In genomic region chr9:102929776-102930175, GRCm38 (mm10) we compare ENCODE assay signal across 16 mouse cellular contexts. TPM values are rescaled to one million over a fixed set of nuclear protein-coding genes. Genes with fewer than 3 reads are reported as not detected.
DNase-seq lines count a peak whose midpoint lies in the region; ATAC-seq and TF ChIP-seq lines count a peak whose summit lies in the region.
"Had no signal": no experiment of that assay in that cellular context is flagged by ENCODE, and none has a peak within 500 bp of the region (broad histone marks: within the 10 kb centered on the region; RNA-seq: fewer than 3 reads in every experiment).

No protein-coding gene starts in this region.

- peak; percentile 60 for DNase-seq in heart, adult 11 months
- no peak for DNase-seq in heart, postnatal 10 days
- no peak for DNase-seq in forebrain, postnatal 0 days
- DNase-seq in hindbrain, postnatal 0 days (ENCODE audit: low spot score), result peak; percentile 44
- peak; percentile 14 for DNase-seq in retina, postnatal 1 day
- no peak for DNase-seq in embryonic facial prominence, embryonic 10.5 days (ENCODE audit: low spot score)
- no peak for DNase-seq in thymus, postnatal 4 days
- DNase-seq in c-Kit-positive CD71-positive TER-119-positive erythroid progenitor cells, embryonic 14.5 days (ENCODE audit: low spot score), result no peak
- DNase-seq: adrenal gland, postnatal 14 days; cerebellum, adult 9-10 months; gastrocnemius, postnatal 10 days; left cerebral cortex, postnatal 4 days; lung, embryonic 14.5 days had no signal

- no peaks in the 10 kb centered on the region for H3K36me3 ChIP-seq in forebrain, postnatal 0 days (ENCODE audit: insufficient read depth)
- H3K36me3 ChIP-seq in hindbrain, postnatal 0 days (ENCODE audit: insufficient read depth, low read length), result no peaks in the 10 kb centered on the region
- H3K36me3 ChIP-seq in embryonic facial prominence, embryonic 10.5 days (replicated peaks), result no peaks in the 10 kb centered on the region
- H3K36me3 ChIP-seq: liver, embryonic 12.5 days; midbrain, embryonic 13.5 days had no signal

- intact Hi-C loops in heart, postnatal 10 days (cut with DNase I), result no loop called here

- no peak overlapping the region for H3K4me2 ChIP-seq in forebrain, postnatal 0 days (ENCODE audit: low read depth)
- H3K4me2 ChIP-seq in hindbrain, postnatal 0 days (ENCODE audit: low read depth, low read length), result no peak overlapping the region
- H3K4me2 ChIP-seq: liver, embryonic 12.5 days; lung, embryonic 14.5 days; midbrain, embryonic 13.5 days had no signal

- no peak overlapping the region for H3K9ac ChIP-seq in forebrain, postnatal 0 days
- no peak overlapping the region for H3K9ac ChIP-seq in hindbrain, postnatal 0 days (replicated peaks; ENCODE audit: low read length)
- H3K9ac ChIP-seq: liver, embryonic 12.5 days; lung, embryonic 14.5 days; midbrain, embryonic 13.5 days had no signal

- no peak for TF ChIP-seq CTCF in forebrain, postnatal 0 days (IDR thresholded peaks at IDR 0.05; ENCODE audit: low read depth)
- no peak for TF ChIP-seq CTCF in hindbrain, postnatal 0 days (IDR thresholded peaks at IDR 0.05; ENCODE audit: low read depth)

- H3K27me3 ChIP-seq in forebrain, postnatal 0 days (ENCODE audit: insufficient read depth, low read length), result no peaks in the 10 kb centered on the region
- H3K27me3 ChIP-seq in hindbrain, postnatal 0 days (ENCODE audit: insufficient read depth, low read length), result no peaks in the 10 kb centered on the region
- H3K27me3 ChIP-seq in embryonic facial prominence, embryonic 10.5 days (replicated peaks; ENCODE audit: low read depth, poor library complexity, severe bottlenecking), result no peaks in the 10 kb centered on the region
- H3K27me3 ChIP-seq: liver, embryonic 12.5 days; midbrain, embryonic 13.5 days had no signal

- H3K4me3 ChIP-seq in forebrain, postnatal 0 days (ENCODE audit: low read depth, low read length), result no peak overlapping the region
- H3K4me3 ChIP-seq in hindbrain, postnatal 0 days (ENCODE audit: low read length), result no peak overlapping the region
- no peak overlapping the region for H3K4me3 ChIP-seq in embryonic facial prominence, embryonic 10.5 days
- H3K4me3 ChIP-seq: liver, embryonic 12.5 days; midbrain, embryonic 13.5 days had no signal

- no peak overlapping the region for H3K27ac ChIP-seq in forebrain, postnatal 0 days (ENCODE audit: low read depth, low read length)
- no peak overlapping the region for H3K27ac ChIP-seq in hindbrain, postnatal 0 days
- H3K27ac ChIP-seq in embryonic facial prominence, embryonic 10.5 days (replicated peaks), result no peak overlapping the region
- H3K27ac ChIP-seq: liver, embryonic 12.5 days; macrophage; midbrain, embryonic 13.5 days had no signal

- H3K9me3 ChIP-seq in forebrain, postnatal 0 days (ENCODE audit: low read length), result no peaks in the 10 kb centered on the region
- H3K9me3 ChIP-seq in hindbrain, postnatal 0 days (ENCODE audit: low read length), result no peaks in the 10 kb centered on the region
- H3K9me3 ChIP-seq in embryonic facial prominence, embryonic 10.5 days, result no peaks in the 10 kb centered on the region
- H3K9me3 ChIP-seq: liver, embryonic 12.5 days; midbrain, embryonic 13.5 days had no signal

- WGBS in forebrain, postnatal 0 days, result 34% methylated on average over 6 of the region's 6 CpGs
- WGBS in hindbrain, postnatal 0 days, result 36% methylated on average over 6 of the region's 6 CpGs
- 86% methylated on average over 6 of the region's 6 CpGs for WGBS in embryonic facial prominence, embryonic 10.5 days

- H3K4me1 ChIP-seq in forebrain, postnatal 0 days (ENCODE audit: insufficient read depth), result no peaks in the 10 kb centered on the region
- H3K4me1 ChIP-seq in hindbrain, postnatal 0 days (ENCODE audit: insufficient read depth, low read length), result no peaks in the 10 kb centered on the region
- H3K4me1 ChIP-seq in embryonic facial prominence, embryonic 10.5 days, result peaks cover 5% of the 10 kb centered on the region; the same call in 1 of the 2 replicates

- peak; percentile 55 for ATAC-seq in forebrain, postnatal 0 days
- ATAC-seq in hindbrain, postnatal 0 days, result 0 out of 2 replicates have a peak, but pooled peaks have one; percentile 18
- ATAC-seq: liver, embryonic 12.5 days; midbrain, embryonic 13.5 days had no signal

RNA-seq across cellular contexts. Expression of gene Slco2a1, which starts 58.7 kb away (rescaled TPM):
- 1 to 10 TPM; 8.5 to 10.0 TPM for total RNA-seq in heart, postnatal 10 days (2021)
- total RNA-seq in forebrain, postnatal 0 days (2014; rRNA removed), result 3.2 and 6.6 TPM in 2 replicates
- 4.2 and 4.6 TPM in 2 replicates for polyA plus RNA-seq in forebrain, postnatal 0 days (2015; fragmentation: Nextera tagmentation; extraction: Ambion mirVana)
- total RNA-seq in hindbrain, postnatal 0 days (2014; rRNA removed), result 6.3 and 6.4 TPM in 2 replicates
- 3.9 and 4.8 TPM in 2 replicates for polyA plus RNA-seq in hindbrain, postnatal 0 days (2015; fragmentation: Nextera tagmentation; extraction: Ambion mirVana)
- polyA plus RNA-seq in embryonic facial prominence, embryonic 10.5 days (2016; fragmentation: Nextera tagmentation; extraction: Ambion mirVana), result 0.69 and 1.2 TPM in 2 replicates
- polyA plus RNA-seq: macrophage had no signal

Comparison
In these comparisons a context has a peak if more than half of its experiments do, and no peak if none do; other contexts are left out.
1. DNase-seq: peak in heart, adult 11 months (single experiment), hindbrain, postnatal 0 days (single experiment) and retina, postnatal 1 day (single experiment); none in heart, postnatal 10 days (0 of 2), forebrain, postnatal 0 days (single experiment), embryonic facial prominence, embryonic 10.5 days (single experiment), thymus, postnatal 4 days (single experiment) and c-Kit-positive CD71-positive TER-119-positive erythroid progenitor cells, embryonic 14.5 days (single experiment).